Mouse (Mus musculus) heart, postnatal 0 days (tissue): ENCODE measurements around the gene Wwp2.

Source experiments
- CTCF ChIP-seq: IDR thresholded peaks from 2 replicates; pipeline ENCODE4 v1.5.1; 2016; ENCODE audit warnings: antibody characterized with exemption, control low read depth, low read depth
- EP300 ChIP-seq: IDR thresholded peaks from 2 replicates; pipeline ENCODE4 v1.6.1; 2016; ENCODE audit warnings: antibody characterized with exemption, low read depth

- TF ChIP-seq EP300, result no peak
- no peak for TF ChIP-seq CTCF
These were observed 40.8 kb upstream of the Wwp2 start for GRCm38 (mm10) chr8:107395397-107395796.
